Mouse (Mus musculus): ENCODE measurements around the gene Gm29797. TPM values are rescaled to one million over a fixed set of nuclear protein-coding genes. Genes with fewer than 3 reads are reported as not detected.

Gene Gm29797
- total RNA-seq, 2 experiments from 2014 or later = not detected

DNA sequence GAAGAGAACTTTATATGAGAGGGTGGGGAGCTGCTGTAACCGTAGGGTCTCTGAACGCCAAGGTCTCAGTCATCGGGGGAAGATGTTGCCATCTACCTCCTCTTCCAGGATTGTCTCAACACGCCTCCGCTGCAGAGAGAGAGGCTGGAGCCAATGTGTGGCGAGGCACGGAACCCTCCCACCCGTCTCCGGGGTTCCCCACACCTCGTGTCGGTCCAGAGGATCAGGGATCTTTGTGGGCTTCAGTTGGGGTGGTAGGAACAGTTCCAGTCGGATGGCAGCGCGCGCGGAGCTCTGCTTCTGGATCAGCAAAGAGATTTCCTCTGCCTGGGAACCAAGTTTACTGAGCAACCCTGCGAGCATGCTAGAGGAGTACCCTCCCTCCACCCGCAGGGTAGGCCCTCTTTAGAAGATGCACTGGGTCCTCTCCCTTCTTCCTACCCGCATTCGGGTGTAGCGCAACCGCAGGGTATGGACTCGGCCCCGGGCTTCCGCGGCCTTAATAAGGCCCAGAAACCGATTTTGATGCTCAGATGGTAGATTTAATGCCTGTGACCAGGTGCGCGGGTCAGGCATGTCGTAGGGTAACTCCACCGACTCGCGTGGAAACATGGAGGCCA is 40.1 kb downstream of the Gm29797 start:
- DNase-seq = no peak

DNA sequence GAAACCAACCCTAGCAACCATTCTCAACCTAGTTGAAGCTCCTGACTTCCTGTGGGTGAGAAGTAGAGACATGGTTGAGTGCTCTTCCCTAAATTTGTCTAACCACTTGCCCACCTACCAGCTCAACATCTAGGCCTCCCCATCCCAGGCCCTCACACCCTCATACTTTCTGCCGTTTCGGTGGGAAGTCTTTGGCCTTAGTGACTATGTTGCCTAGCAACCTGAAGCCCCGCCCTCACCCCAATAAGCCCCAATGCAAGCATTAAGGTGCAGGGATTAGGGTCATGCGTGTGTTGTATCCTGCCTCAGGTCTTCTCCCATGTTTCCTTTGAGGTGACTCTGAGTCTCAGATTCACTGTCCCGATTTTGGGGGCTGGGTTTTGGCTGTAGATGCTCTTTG is 41.4 kb downstream of the Gm29797 start, which contains the start of gene Lkaaear1:
Gene Lkaaear1, minus strand, starts transcription at position 202 of the 400 bp plus-strand sequence.
- no peak for DNase-seq

DNA sequence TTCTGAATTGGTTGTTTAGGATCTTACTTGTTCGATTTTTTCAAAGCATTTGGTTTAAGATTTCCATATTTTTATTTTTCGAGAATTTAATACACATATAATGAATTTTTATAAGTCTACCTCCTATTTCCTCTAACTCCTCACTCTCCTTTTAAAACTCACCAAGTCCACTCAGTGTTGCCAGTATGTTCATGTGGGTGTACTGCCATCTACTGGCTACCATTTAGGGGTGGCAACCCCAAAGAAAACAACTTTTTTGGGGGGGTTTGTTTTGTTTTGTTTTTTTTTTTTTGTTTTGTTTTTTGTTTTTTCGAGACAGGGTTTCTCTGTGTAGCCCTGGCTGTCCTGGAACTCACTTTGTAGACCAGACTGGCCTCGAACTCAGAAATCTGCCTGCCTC is 49.8 kb downstream of the Gm29797 start:
- DNase-seq = no peak

Other genes with a start within 250 kb of the Gm29797 start
- 10 to 100 TPM; 14.9 to 16.5 TPM for gene Zbtb46, start 197.6 kb upstream of the Gm29797 start, total RNA-seq (2021)
- not detected for gene Abhd16b, start 163.8 kb upstream of the Gm29797 start, total RNA-seq (2021)
- 10 to 100 TPM; 65.9 to 72.7 TPM for gene Tpd52l2, start 159.9 kb upstream of the Gm29797 start, total RNA-seq (2021)
- gene Dnajc5, start 136.5 kb upstream of the Gm29797 start, total RNA-seq (2021) = 100 to 1,000 TPM; 111 to 119 TPM
- gene Uckl1, start 72.1 kb upstream of the Gm29797 start, total RNA-seq (2021) = 10 to 100 TPM; 50.2 to 54.5 TPM
- gene Prpf6, start 65.2 kb upstream of the Gm29797 start, total RNA-seq (2021) = 10 to 100 TPM; 35.1 to 36.1 TPM
- gene Zfp512b, start 64.2 kb upstream of the Gm29797 start, total RNA-seq (2021) = 10 to 100 TPM; 41.8 to 45.5 TPM
- 1 to 10 TPM; 4.8 to 4.9 TPM for gene Samd10, start 57.8 kb upstream of the Gm29797 start, total RNA-seq (2021)
- gene Sox18, start 14.6 kb downstream of the Gm29797 start, total RNA-seq (2021) = 10 to 100 TPM; 75.9 to 80.3 TPM
- gene Tcea2, start 23.3 kb downstream of the Gm29797 start, total RNA-seq (2021) = 10 to 100 TPM in 1 of 2 experiments, 1 to 10 TPM in 1; 9.9 to 11.1 TPM
- 10 to 100 TPM; 11.3 to 15.8 TPM for gene Rgs19, start 36.9 kb downstream of the Gm29797 start, total RNA-seq (2021)
- gene Lkaaear1, start 41.4 kb downstream of the Gm29797 start, total RNA-seq (2021) = not detected
- under 1 TPM; 0.24 to 0.54 TPM for gene Oprl1, start 58.0 kb downstream of the Gm29797 start, total RNA-seq (2021)
- gene Myt1, start 106.3 kb downstream of the Gm29797 start, total RNA-seq (2021) = not detected
- 10 to 100 TPM; 28.2 to 28.9 TPM for gene Pcmtd2, start 180.8 kb downstream of the Gm29797 start, total RNA-seq (2021)
- gene Polr3k, start 207.3 kb downstream of the Gm29797 start, total RNA-seq (2021) = 10 to 100 TPM; 16.3 to 19.1 TPM